9 mouse cellular contexts compared by ENCODE assay signal in the genomic region with DNA sequence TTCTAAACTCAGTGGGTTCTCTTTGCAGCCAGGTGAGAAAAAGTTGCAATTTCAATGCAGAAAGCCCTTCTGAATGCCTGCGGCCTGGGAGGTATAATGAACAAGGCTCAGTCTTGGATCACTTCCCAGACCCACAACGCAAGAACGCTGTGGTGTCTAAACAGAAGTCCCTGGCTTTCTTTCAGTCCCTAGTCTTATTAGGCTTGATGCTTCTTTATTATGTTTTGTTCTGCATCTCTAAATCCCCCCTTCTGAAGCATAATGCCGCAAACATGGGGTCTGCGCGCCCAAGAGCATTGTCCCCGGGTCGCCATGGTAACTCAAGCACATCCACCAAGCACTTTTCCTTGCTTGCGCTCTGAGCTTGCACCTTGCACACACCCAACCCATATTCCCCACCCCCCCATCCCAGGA.
A peak's percentile ranks its signal among the peaks of the same experiment; 100 is the strongest.
DNase-seq lines count a peak whose midpoint lies in the region; ATAC-seq and TF ChIP-seq lines count a peak whose summit lies in the region.
"Had no signal": no experiment of that assay in that cellular context is flagged by ENCODE, and none has a peak within 500 bp of the region (broad histone marks: within the 10 kb centered on the region; RNA-seq: fewer than 3 reads in every experiment).

No protein-coding gene starts in this region.

- ATAC-seq in kidney, embryonic 15.5 days (replicated peaks; ENCODE audit: low FRiP score) = no peak
- ATAC-seq in midbrain, embryonic 11.5 days (ENCODE audit: low FRiP score) = peak; percentile 76
- ATAC-seq in megakaryocyte-erythroid progenitor cell, adult 5-6 weeks (replicated peaks; ENCODE audit: low FRiP score, low TSS enrichment, poor library complexity, severe bottlenecking) = no peak
- no peak for ATAC-seq in CD4-positive, CD25-positive, alpha-beta regulatory T cell, adult 4 months

- H3K4me1 ChIP-seq in kidney, embryonic 15.5 days = 0 out of 2 replicates have a peak, but pooled peaks cover 3% of the 10 kb centered on the region
- peaks cover 16% of the 10 kb centered on the region for H3K4me1 ChIP-seq in midbrain, embryonic 11.5 days (ENCODE audit: control insufficient read depth, insufficient read depth, low read length)

- no peak overlapping the region for H3K4me2 ChIP-seq in kidney, embryonic 15.5 days
- peak overlapping the region; percentile 19; the same call in 1 of the 2 replicates for H3K4me2 ChIP-seq in midbrain, embryonic 11.5 days
- H3K4me2 ChIP-seq: embryonic facial prominence, embryonic 12.5 days had no signal

- no peak overlapping the region for H3K4me3 ChIP-seq in kidney, embryonic 15.5 days (replicated peaks)
- peak overlapping the region; percentile 31 for H3K4me3 ChIP-seq in layer of hippocampus, adult 2 months
- H3K4me3 ChIP-seq in midbrain, embryonic 11.5 days (ENCODE audit: low read depth, low read length) = no peak overlapping the region
- H3K4me3 ChIP-seq: embryonic facial prominence, embryonic 12.5 days had no signal

- no peak overlapping the region for H3K9ac ChIP-seq in kidney, embryonic 15.5 days
- no peak overlapping the region; the same call in 1 of the 2 replicates for H3K9ac ChIP-seq in midbrain, embryonic 11.5 days (ENCODE audit: low read length)
- H3K9ac ChIP-seq: embryonic facial prominence, embryonic 12.5 days had no signal

- no peak for TF ChIP-seq CTCF in layer of hippocampus, adult 2 months (conservative IDR thresholded peaks at IDR 0.05)

- peaks cover 15% of the 10 kb centered on the region; the same call in 1 of the 2 replicates for H3K27me3 ChIP-seq in kidney, embryonic 15.5 days
- peaks cover 7% of the 10 kb centered on the region; the same call in 1 of the 2 replicates for H3K27me3 ChIP-seq in midbrain, embryonic 11.5 days (ENCODE audit: control insufficient read depth, insufficient read depth, low read length)

- DNase-seq in kidney, postnatal 10 days = peak; percentile 40
- DNase-seq in embryo, embryonic 11 days = peak; percentile 49
- DNase-seq in layer of hippocampus, adult 2 months (ENCODE audit: low spot score in 2 of 2) = peak; percentile 42 to 49
- peak; percentile 91 for DNase-seq in midbrain, embryonic 11.5 days (ENCODE audit: low spot score, missing footprints)
- DNase-seq in gastrocnemius, adult 18-20 months (ENCODE audit: low spot score) = no peak

- no peak overlapping the region for H3K27ac ChIP-seq in kidney, embryonic 15.5 days
- H3K27ac ChIP-seq in layer of hippocampus, adult 2 months = peak overlapping the region; percentile 56
- H3K27ac ChIP-seq in midbrain, embryonic 11.5 days (ENCODE audit: low read depth, low read length) = no peak overlapping the region
- H3K27ac ChIP-seq: embryonic facial prominence, embryonic 12.5 days had no signal

- no peaks in the 10 kb centered on the region for H3K36me3 ChIP-seq in kidney, embryonic 15.5 days
- H3K36me3 ChIP-seq in midbrain, embryonic 11.5 days (ENCODE audit: control insufficient read depth, insufficient read depth, low read length) = no peaks in the 10 kb centered on the region
- H3K36me3 ChIP-seq: embryonic facial prominence, embryonic 12.5 days had no signal

- 82% methylated on average over 9 of the region's 9 CpGs for WGBS in kidney, embryonic 15.5 days
- 20% methylated on average over 9 of the region's 9 CpGs for WGBS in midbrain, embryonic 11.5 days

- H3K9me3 ChIP-seq in kidney, embryonic 15.5 days (replicated peaks) = no peaks in the 10 kb centered on the region
- no peaks in the 10 kb centered on the region for H3K9me3 ChIP-seq in midbrain, embryonic 11.5 days (ENCODE audit: control insufficient read depth, low read length)
- H3K9me3 ChIP-seq: embryonic facial prominence, embryonic 12.5 days had no signal
